Mouse (Mus musculus) embryo, embryonic 10 days (tissue): ENCODE data around the gene Gpr34.

Source experiments
- DNase-seq: peaks from one replicate; pipeline ENCODE4 v3.0.0-alpha.2; 2015; ENCODE audit warnings: low spot score

The Gpr34 gene

DNA sequence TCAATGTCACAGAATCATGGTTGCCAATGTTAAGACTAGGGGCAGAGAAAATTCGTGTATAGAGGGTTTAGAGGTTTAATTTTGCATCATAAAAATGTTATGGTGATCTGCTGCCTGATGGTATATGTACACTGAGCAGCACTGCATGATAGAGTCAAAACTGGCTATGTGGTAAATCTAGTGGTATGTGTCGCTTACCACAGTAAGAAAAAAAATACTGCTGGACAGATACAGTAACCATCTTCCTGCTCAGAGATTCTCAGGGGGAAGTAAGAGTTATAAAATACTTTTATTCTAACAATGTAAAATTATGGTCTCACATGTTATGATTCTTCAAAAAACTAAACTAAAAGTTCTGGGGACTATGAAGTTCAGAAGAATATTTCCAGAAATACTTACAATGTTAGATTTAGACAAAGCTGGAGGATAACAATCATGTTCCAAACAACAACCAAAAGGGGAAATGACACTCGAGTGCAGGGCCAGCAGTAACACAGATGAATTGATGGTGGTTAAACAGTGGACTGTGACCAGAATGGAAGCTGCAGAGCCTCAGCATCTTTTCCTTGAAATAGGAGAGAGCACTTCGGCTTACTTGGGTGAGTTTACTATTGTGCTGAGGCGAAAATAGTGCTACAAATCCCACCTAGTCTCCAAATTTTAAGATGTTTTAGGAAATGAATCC is at the start of gene Gpr34:
Gene Gpr34 (plus strand): TSS at position 491 of the 685 bp plus-strand sequence.
- no peak for DNase-seq

- no peak for DNase-seq
Observed at GRCm38 (mm10) chrX:13599373-13599772, 32.5 kb upstream of the Gpr34 start.

DNA sequence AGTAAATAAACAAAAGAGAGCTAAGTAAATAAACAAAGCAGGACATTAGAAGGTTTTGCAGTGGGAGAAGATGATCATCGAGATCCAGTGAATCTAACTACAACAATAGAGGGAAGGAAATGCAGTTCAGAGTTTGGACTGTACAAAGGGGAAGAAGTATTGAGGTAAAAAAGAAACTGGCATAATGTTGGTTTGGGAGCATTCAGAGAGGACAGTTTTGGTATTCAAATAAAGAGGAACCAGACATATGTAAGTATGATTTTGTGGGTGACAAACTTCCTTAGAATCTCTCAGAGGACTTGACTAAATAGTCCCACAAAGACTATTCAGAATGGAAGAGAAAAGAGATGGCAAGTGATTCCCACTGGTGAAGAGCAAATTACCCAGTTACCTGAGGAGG is 31.9 kb upstream of the Gpr34 start:
- no peak for DNase-seq

DNA sequence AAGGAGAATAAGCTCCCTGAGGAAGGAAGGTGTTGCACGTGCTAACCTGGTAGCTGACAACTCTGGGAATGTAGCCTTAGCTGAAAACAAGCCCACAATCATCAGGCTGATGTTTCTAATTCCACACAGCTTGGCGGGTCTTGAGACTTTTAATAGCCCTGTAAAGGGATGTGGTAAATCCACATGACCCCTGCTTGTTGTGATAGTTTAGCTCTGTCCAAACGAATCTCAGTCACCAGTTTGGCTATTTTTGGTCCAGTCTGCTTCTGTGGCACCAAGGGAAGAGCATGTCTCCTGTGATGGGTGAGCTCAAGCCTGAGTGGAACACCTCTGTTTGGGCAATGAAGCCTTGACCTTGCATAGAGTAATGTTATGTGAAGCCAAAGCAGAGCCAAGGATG is 25.1 kb upstream of the Gpr34 start:
- no peak for DNase-seq

DNA sequence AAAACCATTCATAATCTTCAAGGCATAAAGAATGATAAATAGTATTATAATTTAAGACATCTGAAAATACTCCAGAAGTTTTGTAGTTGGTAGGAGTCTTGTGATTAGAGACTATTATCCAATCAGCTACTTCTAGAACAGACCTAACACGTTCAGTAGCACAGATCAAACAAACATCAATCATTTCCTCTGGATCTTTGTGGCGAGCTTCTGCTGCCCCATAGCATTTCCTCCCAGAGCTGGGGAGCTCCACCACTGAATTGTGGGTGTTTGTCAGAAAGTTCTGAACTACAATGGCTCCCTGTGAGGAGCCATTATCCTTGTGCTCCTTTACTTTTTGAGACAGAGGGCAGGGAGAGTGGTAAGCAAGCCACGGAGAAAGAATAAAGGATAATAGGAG is 24.1 kb upstream of the Gpr34 start:
- no peak for DNase-seq

- no peak for DNase-seq
Observed at GRCm38 (mm10) chrX:13611114-13611513, 20.8 kb upstream of the Gpr34 start.

DNA sequence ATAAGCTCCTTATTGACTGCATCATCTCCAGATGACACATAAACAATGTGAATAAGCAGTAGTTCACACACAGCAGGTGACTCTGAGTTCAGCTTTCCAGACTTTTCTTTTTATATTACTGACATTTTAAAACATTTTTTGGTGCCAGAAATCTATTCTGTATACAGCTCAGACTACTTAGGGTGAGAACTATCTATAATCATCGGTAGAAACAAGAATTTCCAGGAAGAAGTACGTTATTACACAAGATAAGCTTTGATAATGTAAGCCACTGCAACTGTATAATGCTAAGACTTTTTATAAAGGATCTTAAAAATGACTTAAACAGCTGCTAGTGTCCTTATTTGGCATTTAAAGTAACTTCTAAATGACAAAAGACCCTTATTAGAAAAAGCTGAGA is 19.8 kb upstream of the Gpr34 start:
- DNase-seq = no peak

- DNase-seq = no peak
Observed at GRCm38 (mm10) chrX:13616726-13617125, 15.2 kb upstream of the Gpr34 start.

DNA sequence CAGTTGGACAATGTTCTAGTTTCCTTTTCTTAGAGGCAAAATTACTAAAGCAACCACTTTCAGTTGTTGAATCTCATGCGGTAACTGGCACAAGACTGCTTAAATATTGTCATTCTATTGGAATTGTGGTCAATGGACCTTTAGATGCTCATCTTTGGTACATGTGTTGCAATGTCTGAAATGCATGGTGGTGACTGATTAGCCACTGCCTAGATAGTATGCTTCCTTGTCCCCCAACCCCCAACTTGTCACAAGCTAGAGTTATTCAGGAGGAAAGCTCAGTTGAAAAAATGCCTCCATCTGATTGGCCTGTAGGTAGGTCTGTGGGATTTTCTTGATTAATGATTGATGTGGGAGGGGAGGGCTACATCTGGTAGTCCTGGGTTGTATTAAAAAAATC is 14.6 kb upstream of the Gpr34 start:
- DNase-seq = no peak

- DNase-seq = no peak
Observed at GRCm38 (mm10) chrX:13618476-13618875, 13.4 kb upstream of the Gpr34 start.

DNA sequence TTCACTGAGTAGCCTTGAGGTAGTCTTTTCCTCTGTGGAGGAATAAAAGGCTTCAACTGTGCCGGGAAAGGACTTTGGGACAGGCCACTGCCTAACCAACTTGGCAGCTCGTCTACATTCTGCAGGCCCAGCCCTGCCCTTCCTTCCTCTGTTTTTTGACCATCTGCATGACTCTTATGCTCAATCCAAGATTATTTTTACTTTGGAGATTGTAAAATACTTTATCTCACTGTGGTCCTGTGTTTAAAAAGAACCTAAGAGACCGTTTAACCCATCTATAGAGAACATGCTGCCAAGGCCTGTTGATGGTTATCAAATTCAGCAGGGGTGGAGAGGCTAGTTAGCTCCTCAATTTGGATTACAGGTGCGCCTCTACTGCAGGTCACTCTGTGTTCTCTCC is 10.4 kb upstream of the Gpr34 start:
- DNase-seq = no peak

- no peak for DNase-seq
Observed at GRCm38 (mm10) chrX:13622654-13623053, 9.2 kb upstream of the Gpr34 start.

DNA sequence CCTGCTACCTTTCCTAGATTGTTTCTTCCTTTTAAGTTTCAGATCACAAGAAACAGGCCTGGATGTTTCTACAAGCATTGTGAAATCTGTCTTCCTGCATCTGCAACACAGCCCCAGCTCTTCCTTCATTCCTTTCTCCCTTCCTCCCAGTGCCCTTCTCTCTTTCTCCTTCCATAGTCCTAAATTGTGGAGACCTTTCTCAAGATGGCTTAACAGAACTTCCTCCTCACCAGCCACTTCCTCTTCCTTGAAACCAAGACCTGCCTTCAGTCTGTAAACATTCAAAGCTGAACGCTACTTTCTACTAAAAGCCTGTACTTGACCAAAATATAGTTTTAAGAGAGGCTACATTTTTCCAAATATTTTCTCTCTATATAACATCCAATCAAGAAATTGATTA is 4.5 kb downstream of the Gpr34 start:
- DNase-seq = no peak

DNA sequence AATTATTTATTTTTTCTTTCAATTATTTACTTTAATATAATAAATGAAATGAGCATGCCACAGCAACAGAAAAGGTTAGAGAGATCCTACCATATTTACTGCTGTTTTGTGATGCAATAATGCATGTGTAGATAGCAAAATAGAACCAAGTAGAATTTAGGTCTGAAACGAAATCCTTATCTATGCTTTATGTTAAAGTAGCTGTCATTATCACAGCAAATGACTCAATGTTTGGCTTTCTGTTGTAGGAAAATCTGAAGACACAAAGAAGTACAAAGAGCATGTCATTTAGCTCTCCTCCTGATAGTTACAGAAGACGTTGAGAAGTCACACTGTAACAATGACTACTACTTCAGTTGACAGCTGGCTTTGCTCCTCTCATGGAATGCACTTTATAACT is 7.0 kb downstream of the Gpr34 start:
- no peak for DNase-seq

DNA sequence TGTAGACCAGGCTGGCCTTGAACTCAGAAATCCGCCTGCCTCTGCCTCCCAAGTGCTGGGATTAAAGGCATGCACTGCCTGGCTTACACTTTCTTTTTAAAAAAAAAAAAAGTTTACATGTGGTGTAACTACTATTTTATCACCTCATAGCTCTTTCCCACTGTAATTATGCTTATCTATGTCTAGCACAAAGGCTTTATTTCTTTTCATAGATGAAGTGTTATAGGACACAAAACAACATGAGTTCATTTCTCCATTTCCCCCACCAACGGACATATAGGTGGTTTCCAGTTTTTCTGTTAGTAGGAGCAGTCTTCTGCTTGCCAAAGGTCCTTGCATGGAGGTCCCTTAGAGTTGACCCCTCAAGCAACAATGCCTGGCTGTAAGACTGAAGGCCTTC is 20.0 kb downstream of the Gpr34 start:
- no peak for DNase-seq

- DNase-seq = no peak
Observed at GRCm38 (mm10) chrX:13652291-13652690, 20.4 kb downstream of the Gpr34 start.

DNA sequence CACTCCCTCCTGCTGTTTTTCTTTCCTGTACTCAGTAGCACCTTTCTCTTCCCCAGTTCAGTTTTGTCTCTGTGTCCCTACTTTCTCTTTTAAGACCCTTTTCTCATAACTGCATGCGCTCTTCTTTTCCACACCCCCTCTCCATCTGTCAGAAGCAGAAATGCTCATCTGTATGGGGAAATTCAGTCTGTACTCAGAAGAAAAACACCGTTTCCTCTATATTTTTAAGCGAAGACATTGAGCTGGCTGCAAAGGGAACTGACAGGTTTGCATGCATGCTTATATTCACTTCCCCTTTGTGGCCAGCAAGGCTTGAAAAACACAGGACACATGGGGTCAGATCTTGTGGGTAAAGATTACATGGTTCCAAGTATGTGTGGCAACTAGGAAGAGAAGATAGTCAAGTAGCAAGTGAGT is 23.1 kb downstream of the Gpr34 start:
- no peak for DNase-seq

- DNase-seq = no peak
Observed at GRCm38 (mm10) chrX:13655906-13656305, 24.0 kb downstream of the Gpr34 start.

DNA sequence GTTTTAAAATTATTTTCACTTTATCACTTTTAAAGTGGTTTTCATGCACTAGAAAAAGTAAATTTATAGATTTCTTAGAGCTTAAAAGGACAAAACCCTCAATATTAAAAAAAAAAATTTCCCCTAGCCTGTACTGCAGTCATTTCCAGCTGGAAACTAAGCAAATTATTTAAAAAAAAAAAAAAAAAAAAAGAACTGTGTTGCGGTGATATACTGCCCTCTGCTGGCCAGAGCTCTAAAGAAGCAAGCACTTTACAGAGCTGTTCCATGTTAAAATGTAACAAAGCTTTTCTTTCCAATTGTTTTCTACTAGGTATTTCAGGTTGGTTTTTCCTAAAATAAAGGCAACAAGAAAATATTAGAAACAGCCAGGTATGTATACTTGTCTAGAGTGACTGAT is 24.8 kb downstream of the Gpr34 start:
- peak; percentile 37 for DNase-seq

DNA sequence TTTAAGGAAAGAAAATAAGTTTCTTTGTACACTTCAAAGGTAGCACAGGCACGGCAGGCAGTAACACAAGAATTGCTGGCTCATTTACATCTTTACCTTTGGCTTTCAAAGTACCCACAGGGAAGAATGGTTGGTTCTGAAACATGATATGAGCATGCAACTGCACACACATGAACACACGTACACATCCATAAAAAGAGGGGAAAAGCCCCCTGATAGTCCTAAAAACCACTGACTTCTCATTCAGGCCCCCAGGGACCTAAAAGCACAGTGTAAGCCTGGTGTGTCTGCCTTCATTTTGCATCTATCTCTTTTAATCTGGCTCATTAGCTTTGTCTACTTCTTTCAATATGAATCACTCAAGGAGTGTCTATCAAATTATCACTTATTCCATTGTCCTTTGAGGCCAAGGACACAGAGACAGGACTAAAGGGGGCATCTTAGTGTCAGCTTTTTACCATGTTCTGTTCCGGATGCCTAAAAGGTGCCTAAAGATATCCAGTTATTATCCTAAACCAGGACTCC is 26.8 kb downstream of the Gpr34 start:
- DNase-seq = no peak

DNA sequence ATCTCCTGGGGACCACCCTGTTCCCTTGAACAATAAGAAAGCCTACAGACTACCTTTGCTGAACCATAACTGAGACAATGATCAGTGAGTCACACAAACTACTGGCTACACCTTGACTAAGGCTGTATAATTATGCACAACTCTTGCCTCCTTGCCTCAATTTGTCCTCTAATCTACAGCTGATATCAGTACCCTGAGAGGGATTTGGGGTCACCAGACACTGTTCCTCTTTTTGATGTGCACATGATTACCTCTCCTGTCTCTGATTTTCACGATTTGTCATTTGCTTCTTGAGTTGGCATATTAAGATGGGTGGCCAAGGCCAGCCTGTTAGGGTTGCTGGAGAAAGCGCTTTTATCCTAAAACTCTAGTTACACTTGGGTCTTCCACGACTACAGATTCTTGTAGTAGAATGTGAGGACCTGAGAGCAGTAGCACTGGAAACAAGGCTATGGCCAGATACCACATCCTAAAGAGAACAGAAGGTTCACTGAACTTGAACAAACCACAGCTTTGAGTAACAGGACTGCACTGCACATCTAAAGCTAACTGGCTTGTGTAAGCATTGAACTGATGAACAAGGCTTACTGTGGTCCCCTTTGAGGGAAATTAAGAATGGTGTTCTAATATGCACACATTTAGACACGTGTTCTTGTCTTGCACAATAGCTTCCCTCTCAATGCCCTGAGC is 27.5 kb downstream of the Gpr34 start:
- no peak for DNase-seq

DNA sequence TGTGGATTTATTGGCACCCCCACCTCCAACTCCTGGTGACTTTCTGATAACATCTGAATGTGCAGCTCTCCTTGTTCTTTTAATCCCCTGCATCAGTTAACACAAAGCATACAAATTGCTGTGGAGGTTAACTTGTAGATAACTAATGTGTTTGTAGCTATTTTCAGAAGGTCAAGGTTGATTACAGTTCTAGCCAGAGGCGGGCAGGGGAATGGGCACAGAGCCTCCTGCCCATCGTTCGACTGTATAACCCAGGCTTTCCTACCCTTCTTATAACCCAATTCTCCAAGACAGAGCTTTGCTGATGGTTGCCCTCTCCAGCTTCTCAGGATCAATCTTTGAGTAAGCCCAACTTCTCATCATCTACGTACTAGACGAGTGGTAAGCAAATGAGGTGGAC is 29.2 kb downstream of the Gpr34 start, which contains the start of gene Gpr82:
Gene Gpr82 (plus strand): TSS at position 301 of the 400 bp plus-strand sequence.
- DNase-seq = no peak

DNA sequence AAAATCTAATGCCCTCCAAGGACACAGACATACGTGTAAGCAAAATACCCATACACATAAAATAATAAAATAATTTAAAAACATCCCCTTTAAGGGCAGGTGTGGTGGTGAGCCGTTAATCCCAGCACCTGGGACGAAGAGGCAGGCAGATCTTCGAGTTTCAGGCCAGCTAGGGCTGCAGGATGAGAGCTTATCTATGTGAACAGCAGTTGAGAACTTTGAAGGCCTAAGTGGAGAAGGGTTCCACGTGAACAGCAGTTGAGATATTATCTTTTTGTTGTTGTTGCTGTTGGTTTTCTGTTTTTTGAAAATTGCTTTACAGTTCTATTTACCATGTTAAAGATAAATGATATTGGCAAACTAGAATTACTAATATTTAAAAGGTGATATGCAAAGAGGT is 37.0 kb downstream of the Gpr34 start:
- no peak for DNase-seq

- DNase-seq = no peak
Observed at GRCm38 (mm10) chrX:13670342-13670741, 38.5 kb downstream of the Gpr34 start.
